Mouse (Mus musculus) neural tube, postnatal 0 days (tissue): Measurements from ENCODE around the gene Oxld1. TPM values are rescaled to one million over a fixed set of nuclear protein-coding genes. Genes with fewer than 3 reads are reported as not detected.

Source experiments
- polyA plus RNA-seq: library from polyadenylated mRNA; unstranded; fragments of >200 nt; fragmentation: Nextera tagmentation; extraction: Ambion mirVana; gene quantifications from 2 replicates; pipeline ENCODE4 v1.2.1, GENCODE M21; 2015

Gene Oxld1
- 15.1 and 15.8 TPM in 2 replicates for polyA plus RNA-seq

DNA sequence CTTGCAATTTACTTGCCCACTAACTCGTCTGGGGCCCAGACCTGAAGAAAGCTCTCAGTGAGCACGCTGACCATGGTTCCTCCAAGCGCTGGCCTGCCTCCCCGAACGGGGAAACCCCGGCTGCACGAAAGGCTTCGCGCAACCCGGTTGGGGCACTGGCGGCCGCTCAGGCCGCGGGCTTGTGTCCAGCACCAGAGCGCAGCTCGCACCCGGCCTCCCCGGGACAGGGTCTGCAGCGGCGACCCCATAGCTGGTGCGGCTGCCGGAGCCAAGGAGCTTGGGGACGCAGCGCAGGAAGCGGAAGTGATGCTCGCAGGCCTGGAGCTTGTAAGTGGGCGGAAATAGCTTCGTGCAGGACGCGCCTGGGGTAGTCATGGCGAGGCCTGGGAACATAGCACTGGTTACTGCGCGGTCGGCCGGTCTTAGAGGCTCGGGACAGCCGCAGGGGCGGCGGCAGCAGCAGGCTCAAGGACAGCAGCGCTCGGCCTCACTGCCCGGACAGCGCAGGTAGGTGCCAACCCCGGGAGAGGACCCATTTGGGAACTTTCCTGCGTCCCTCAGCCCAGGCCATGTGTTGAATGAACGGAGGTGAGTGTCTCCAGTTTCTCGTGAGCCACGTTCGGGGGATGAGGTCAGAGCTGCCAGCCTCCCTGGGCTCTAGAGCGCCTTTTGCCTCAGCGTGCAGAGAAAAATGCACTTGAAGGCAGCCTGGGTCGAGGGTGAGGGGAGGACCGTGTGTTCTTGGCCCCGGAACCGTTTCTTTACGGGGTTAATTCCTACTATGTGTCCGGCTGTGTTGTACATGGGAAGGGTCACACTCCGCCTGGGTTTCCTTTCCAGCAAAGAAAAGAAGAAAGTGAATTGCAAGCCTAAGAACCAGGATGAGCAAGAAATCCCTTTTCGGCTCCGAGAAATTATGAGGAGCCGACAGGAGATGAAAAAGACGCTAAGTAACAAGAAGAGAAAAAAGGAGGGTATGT is at the start of gene Oxld1, which contains the start of gene Ccdc137:
Oxld1 (minus strand) TSS at position 297 of the 980 bp plus-strand sequence.
Ccdc137 (plus strand) TSS at position 344 of the 980 bp plus-strand sequence.

GRCm38 (mm10) chr11:120491317-120492023 is 33.6 kb upstream of the Oxld1 start, which contains the start of gene Slc25a10:
TSS of gene Slc25a10 (plus strand) at chr11:120491840.

DNA sequence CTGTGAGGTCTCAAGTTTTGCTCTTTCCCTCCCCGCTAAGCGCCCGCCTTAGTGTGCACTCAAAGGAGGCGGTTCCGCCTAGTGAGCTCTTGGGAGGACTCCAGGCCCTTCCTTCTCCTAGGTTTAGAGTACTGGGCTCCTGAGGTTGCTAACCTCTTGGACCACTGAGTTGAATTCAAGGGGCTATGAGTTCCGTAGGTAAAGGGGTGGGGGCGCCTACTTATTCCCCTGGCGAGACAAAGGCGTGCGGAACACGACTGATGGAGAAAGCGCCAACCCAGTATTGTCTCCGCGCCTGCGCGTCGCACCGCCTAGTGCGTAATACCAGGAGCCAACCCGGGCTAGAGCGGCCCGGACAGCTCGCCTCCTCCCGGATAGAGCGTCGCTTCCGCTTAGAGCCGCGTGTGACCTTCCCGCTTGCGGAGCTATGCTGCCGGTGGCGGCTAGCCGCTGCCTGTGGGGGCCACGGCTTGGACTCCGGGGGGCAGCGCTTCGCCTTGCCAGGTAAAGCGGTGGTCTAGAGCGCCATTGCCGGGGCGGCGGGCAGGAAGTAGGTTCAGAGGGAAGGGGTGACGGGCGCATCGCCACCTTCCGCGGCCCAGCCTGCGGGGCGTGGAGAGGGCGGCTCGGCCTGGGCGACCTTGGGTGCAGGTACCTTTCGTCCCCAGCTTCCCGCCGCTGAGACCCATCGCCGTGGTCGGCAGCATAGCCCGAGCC is 26.6 kb upstream of the Oxld1 start, which contains the start of gene Mrpl12:
Mrpl12 (plus strand) TSS at position 349 of the 717 bp plus-strand sequence.

GRCm38 (mm10) chr11:120467051-120467735 is 9.3 kb upstream of the Oxld1 start, which contains the start of gene Arl16:
TSS of gene Arl16 (minus strand) at chr11:120467607.

DNA sequence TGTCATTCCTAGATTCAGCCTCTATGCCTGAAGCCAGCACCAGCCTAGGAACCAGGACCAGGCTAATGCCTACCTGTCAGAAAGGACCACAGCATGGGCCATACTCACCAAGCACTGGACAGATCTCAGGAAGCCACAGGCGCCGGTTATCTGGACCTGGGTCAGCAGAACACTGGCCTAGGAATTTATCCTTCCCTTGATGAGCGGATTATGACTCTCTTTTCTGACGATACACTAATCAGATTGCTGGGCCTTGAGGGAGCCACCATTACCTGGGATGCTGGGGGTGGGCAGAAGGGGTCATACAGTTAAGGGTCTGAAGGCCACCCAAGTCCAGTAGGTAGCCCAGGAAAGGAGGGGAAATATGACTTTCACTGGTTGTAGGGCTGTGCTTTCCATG is 4.6 kb downstream of the Oxld1 start, which contains the start of gene Pde6g:
Pde6g (minus strand) TSS at position 195 of the 400 bp plus-strand sequence.

DNA sequence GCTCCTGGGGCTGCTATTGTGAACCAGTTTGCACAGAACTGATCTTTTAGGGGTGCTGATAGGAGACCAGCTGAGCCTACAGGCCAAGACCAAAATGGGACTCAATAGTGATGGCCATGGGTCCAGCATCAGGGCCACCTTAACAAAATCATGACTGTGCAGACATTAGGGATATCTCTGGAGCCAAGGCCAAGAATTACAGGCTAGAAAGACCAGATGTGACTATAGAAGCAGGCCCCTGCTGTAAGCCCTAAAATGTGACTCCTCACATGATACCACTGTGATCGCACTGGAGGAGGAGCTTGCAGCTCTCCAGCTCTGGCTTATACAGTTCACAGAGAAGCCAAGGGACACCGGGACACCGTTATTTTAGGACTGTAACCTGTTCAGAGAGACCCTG is 15.5 kb downstream of the Oxld1 start, which contains the start of gene Tspan10:
Tspan10 (plus strand) TSS at position 301 of the 400 bp plus-strand sequence.

DNA sequence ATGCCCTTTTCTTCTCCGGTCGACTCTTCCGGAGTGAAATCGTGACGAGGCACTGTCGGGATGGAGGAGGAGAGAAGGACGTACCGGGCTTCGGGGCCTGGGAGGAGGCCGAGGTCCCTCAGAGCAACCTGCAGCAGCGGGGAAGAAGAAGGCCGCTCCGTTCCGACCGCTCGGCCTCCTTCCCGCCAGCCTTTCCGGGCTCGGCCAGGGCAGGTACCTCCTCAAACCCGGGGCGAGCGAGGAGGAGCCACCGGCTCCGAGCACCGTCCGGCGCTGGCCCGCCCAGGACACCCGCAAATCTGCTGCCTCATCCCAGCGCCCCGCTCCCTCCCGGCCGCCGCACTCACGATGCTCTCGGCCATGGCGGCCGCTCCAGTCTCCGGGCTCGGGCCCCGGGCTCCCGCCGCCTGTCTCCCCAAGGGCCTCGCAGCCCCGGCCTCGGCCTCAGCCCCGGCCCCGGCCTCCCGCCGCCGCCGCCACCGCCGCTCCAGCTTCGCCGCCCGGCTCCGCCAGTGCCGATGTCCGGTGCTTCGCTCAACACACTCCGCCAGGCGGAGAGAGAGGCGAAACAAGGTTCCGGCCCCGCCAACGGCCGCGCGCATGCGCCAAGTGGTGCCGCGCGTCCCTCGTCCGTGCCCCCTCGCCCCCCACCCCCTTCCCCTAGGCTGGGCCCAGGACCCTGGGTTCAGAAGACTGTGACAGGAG is 20.6 kb downstream of the Oxld1 start, which contains the start of gene Nploc4:
Nploc4 (minus strand) TSS at position 557 of the 705 bp plus-strand sequence.

Other genes with a start within 250 kb of the Oxld1 start
- 8.4 and 8.5 TPM in 2 replicates for gene Bahcc1, start 225.1 kb downstream of the Oxld1 start, polyA plus RNA-seq
- gene Actg1, start 109.5 kb downstream of the Oxld1 start, polyA plus RNA-seq = 3,213 and 3,438 TPM in 2 replicates
- gene Fscn2, start 96.5 kb downstream of the Oxld1 start, polyA plus RNA-seq = 1.2 and 1.4 TPM in 2 replicates
- gene Faap100, start 79.3 kb downstream of the Oxld1 start, polyA plus RNA-seq = 55.9 and 70.0 TPM in 2 replicates
- 25.7 and 27.7 TPM in 2 replicates for gene Nploc4, start 20.4 kb downstream of the Oxld1 start, polyA plus RNA-seq
- gene Tspan10, start 15.4 kb downstream of the Oxld1 start, polyA plus RNA-seq = not detected in 2 replicates
- gene Pde6g, start 4.6 kb downstream of the Oxld1 start, polyA plus RNA-seq = 0.15 TPM in 1 of 2 replicates, not detected in the other
- gene Ccdc137, start within 50 bp of the Oxld1 start, polyA plus RNA-seq = 16.5 and 23.4 TPM in 2 replicates
- gene Arl16, start 9.5 kb upstream of the Oxld1 start, polyA plus RNA-seq = 86.7 and 89.4 TPM in 2 replicates
- gene Mrpl12, start 26.5 kb upstream of the Oxld1 start, polyA plus RNA-seq = 156 and 163 TPM in 2 replicates
- 29.1 and 32.5 TPM in 2 replicates for gene Slc25a10, start 33.8 kb upstream of the Oxld1 start, polyA plus RNA-seq
- 0.29 and 0.30 TPM in 2 replicates for gene Gcgr, start 72.6 kb upstream of the Oxld1 start, polyA plus RNA-seq
- 238 and 259 TPM in 2 replicates for gene Mcrip1, start 91.7 kb upstream of the Oxld1 start, polyA plus RNA-seq
- gene Ppp1r27, start 93.1 kb upstream of the Oxld1 start, polyA plus RNA-seq = not detected in 2 replicates
- gene P4hb, start 115.2 kb upstream of the Oxld1 start, polyA plus RNA-seq = 213 and 228 TPM in 2 replicates
- gene Arhgdia, start 123.6 kb upstream of the Oxld1 start, polyA plus RNA-seq = 444 and 484 TPM in 2 replicates
- gene Alyref, start 140.3 kb upstream of the Oxld1 start, polyA plus RNA-seq = 163 and 172 TPM in 2 replicates
- 220 and 225 TPM in 2 replicates for gene Anapc11, start 140.4 kb upstream of the Oxld1 start, polyA plus RNA-seq
- gene Npb, start 150.4 kb upstream of the Oxld1 start, polyA plus RNA-seq = 1.8 and 3.2 TPM in 2 replicates
- 162 and 185 TPM in 2 replicates for gene Pcyt2, start 159.9 kb upstream of the Oxld1 start, polyA plus RNA-seq
- 42.3 and 44.0 TPM in 2 replicates for gene Sirt7, start 167.2 kb upstream of the Oxld1 start, polyA plus RNA-seq
- 47.6 and 50.2 TPM in 2 replicates for gene Mafg, start 175.5 kb upstream of the Oxld1 start, polyA plus RNA-seq
- gene Pycr1, start 185.7 kb upstream of the Oxld1 start, polyA plus RNA-seq = 8.8 and 9.5 TPM in 2 replicates
- gene Myadml2, start 190.1 kb upstream of the Oxld1 start, polyA plus RNA-seq = 1.6 and 2.8 TPM in 2 replicates
- 13.9 and 15.4 TPM in 2 replicates for gene Notum, start 203.1 kb upstream of the Oxld1 start, polyA plus RNA-seq
- 134 and 150 TPM in 2 replicates for gene Aspscr1, start 214.9 kb upstream of the Oxld1 start, polyA plus RNA-seq